ENCODE assay signal across 21 mouse cellular contexts in genomic region chr7:36268966-36269365, GRCm38 (mm10).
DNase-seq lines count a peak whose midpoint lies in the region; ATAC-seq and TF ChIP-seq lines count a peak whose summit lies in the region.
"Had no signal": no experiment of that assay in that cellular context is flagged by ENCODE, and none has a peak within 500 bp of the region (broad histone marks: within the 10 kb centered on the region; RNA-seq: fewer than 3 reads in every experiment).

No protein-coding gene starts in this region.

- DNase-seq in embryonic facial prominence, embryonic 11.5 days (ENCODE audit: low spot score) = peak; percentile 19
- DNase-seq in embryonic facial prominence, embryonic 10.5 days (ENCODE audit: low spot score) = no peak
- DNase-seq in kidney, adult 2 months = no peak
- peak; percentile 26 for DNase-seq in Muller cell, postnatal 12 days (ENCODE audit: inconsistent ontology term)
- DNase-seq in lung, postnatal 4 days = no peak
- no peak for DNase-seq in cerebellum, postnatal 25 days
- DNase-seq: adrenal gland, adult 2 months; adrenal gland, postnatal 36 days; cerebellum, adult 11 months; cerebellum, adult 8-10 months; cerebellum, postnatal 36 days; gastrocnemius, postnatal 36 days; heart, postnatal 36 days; kidney, adult 11 months had no signal

- H3K27me3 ChIP-seq in embryonic facial prominence, embryonic 11.5 days (ENCODE audit: control insufficient read depth, insufficient read depth, low read length) = no peaks in the 10 kb centered on the region
- 0 out of 2 replicates have a peak, but pooled peaks cover 5% of the 10 kb centered on the region for H3K27me3 ChIP-seq in embryonic facial prominence, embryonic 10.5 days (replicated peaks; ENCODE audit: low read depth, poor library complexity, severe bottlenecking)
- H3K27me3 ChIP-seq in kidney, embryonic 15.5 days = no peaks in the 10 kb centered on the region
- no peaks in the 10 kb centered on the region for H3K27me3 ChIP-seq in kidney, adult 2 months (replicated peaks; ENCODE audit: control insufficient read depth, insufficient read depth, low read length)
- no peaks in the 10 kb centered on the region for H3K27me3 ChIP-seq in embryonic facial prominence, embryonic 13.5 days
- H3K27me3 ChIP-seq: CH12.LX; heart, embryonic 13.5 days; hindbrain, embryonic 12.5 days had no signal

- 29% methylated on average over 5 of the region's 5 CpGs for WGBS in embryonic facial prominence, embryonic 11.5 days
- WGBS in embryonic facial prominence, embryonic 10.5 days = 31% methylated on average over 5 of the region's 5 CpGs
- 11% methylated on average over 5 of the region's 5 CpGs for WGBS in kidney, embryonic 15.5 days
- 18% methylated on average over 5 of the region's 5 CpGs for WGBS in kidney, adult 2 months
- 14% methylated on average over 5 of the region's 5 CpGs for WGBS in embryonic facial prominence, embryonic 13.5 days

- no peak overlapping the region for H3K4me3 ChIP-seq in embryonic facial prominence, embryonic 11.5 days (ENCODE audit: low read depth, low read length)
- H3K4me3 ChIP-seq in embryonic facial prominence, embryonic 10.5 days = no peak overlapping the region
- H3K4me3 ChIP-seq in kidney, embryonic 15.5 days (replicated peaks) = no peak overlapping the region
- no peak overlapping the region for H3K4me3 ChIP-seq in kidney, adult 2 months (ENCODE audit: insufficient read depth, low read depth, low read length)
- H3K4me3 ChIP-seq in embryonic facial prominence, embryonic 13.5 days = no peak overlapping the region
- H3K4me3 ChIP-seq: forebrain, embryonic 12.5 days; heart, embryonic 13.5 days; hindbrain, embryonic 12.5 days had no signal

- no peak overlapping the region for H3K9ac ChIP-seq in embryonic facial prominence, embryonic 11.5 days (replicated peaks; ENCODE audit: low read length)
- no peak overlapping the region for H3K9ac ChIP-seq in kidney, embryonic 15.5 days
- H3K9ac ChIP-seq in embryonic facial prominence, embryonic 13.5 days = no peak overlapping the region
- H3K9ac ChIP-seq: forebrain, embryonic 12.5 days; heart, embryonic 13.5 days; hindbrain, embryonic 12.5 days had no signal

- H3K36me3 ChIP-seq in embryonic facial prominence, embryonic 11.5 days (replicated peaks; ENCODE audit: control insufficient read depth, insufficient read depth, low read depth, low read length) = no peaks in the 10 kb centered on the region
- H3K36me3 ChIP-seq in embryonic facial prominence, embryonic 10.5 days (replicated peaks) = no peaks in the 10 kb centered on the region
- H3K36me3 ChIP-seq in kidney, embryonic 15.5 days = no peaks in the 10 kb centered on the region
- no peaks in the 10 kb centered on the region for H3K36me3 ChIP-seq in kidney, adult 2 months (ENCODE audit: control insufficient read depth, insufficient read depth, low read length)
- no peaks in the 10 kb centered on the region for H3K36me3 ChIP-seq in embryonic facial prominence, embryonic 13.5 days
- H3K36me3 ChIP-seq: forebrain, embryonic 12.5 days; heart, embryonic 13.5 days; hindbrain, embryonic 12.5 days had no signal

- no peak for TF ChIP-seq POLR2A in kidney, adult 2 months (IDR thresholded peaks at IDR 0.05; ENCODE audit: low read depth, low read length)

- H3K4me1 ChIP-seq in embryonic facial prominence, embryonic 11.5 days (ENCODE audit: control insufficient read depth, insufficient read depth, low read length) = no peaks in the 10 kb centered on the region
- peaks cover 14% of the 10 kb centered on the region for H3K4me1 ChIP-seq in embryonic facial prominence, embryonic 10.5 days
- H3K4me1 ChIP-seq in kidney, embryonic 15.5 days = 0 out of 2 replicates have a peak, but pooled peaks cover 5% of the 10 kb centered on the region
- H3K4me1 ChIP-seq in kidney, adult 2 months (ENCODE audit: control insufficient read depth, insufficient read depth, low read length) = no peaks in the 10 kb centered on the region
- H3K4me1 ChIP-seq in embryonic facial prominence, embryonic 13.5 days = peaks cover 13% of the 10 kb centered on the region; the same call in 1 of the 2 replicates
- H3K4me1 ChIP-seq: heart, embryonic 13.5 days had no signal

- no peak overlapping the region for H3K4me2 ChIP-seq in embryonic facial prominence, embryonic 11.5 days (ENCODE audit: low read depth, low read length)
- H3K4me2 ChIP-seq in kidney, embryonic 15.5 days = no peak overlapping the region
- peak overlapping the region; percentile 20 for H3K4me2 ChIP-seq in embryonic facial prominence, embryonic 13.5 days
- H3K4me2 ChIP-seq: forebrain, embryonic 12.5 days; heart, embryonic 13.5 days; hindbrain, embryonic 12.5 days had no signal

- TF ChIP-seq CTCF in kidney, adult 2 months (conservative IDR thresholded peaks at IDR 0.05; ENCODE audit: insufficient read depth, insufficient read length, low read depth, low read length) = no peak

- no peak overlapping the region for H3K27ac ChIP-seq in embryonic facial prominence, embryonic 11.5 days (replicated peaks; ENCODE audit: low read depth, low read length)
- no peak overlapping the region for H3K27ac ChIP-seq in embryonic facial prominence, embryonic 10.5 days (replicated peaks)
- no peak overlapping the region for H3K27ac ChIP-seq in kidney, embryonic 15.5 days
- H3K27ac ChIP-seq in kidney, adult 2 months (ENCODE audit: insufficient read depth, low read depth, low read length) = no peak overlapping the region
- no peak overlapping the region for H3K27ac ChIP-seq in embryonic facial prominence, embryonic 13.5 days
- H3K27ac ChIP-seq: forebrain, embryonic 12.5 days; heart, embryonic 13.5 days; hindbrain, embryonic 12.5 days; hindbrain, postnatal 0 days had no signal

- no peaks in the 10 kb centered on the region for H3K9me3 ChIP-seq in embryonic facial prominence, embryonic 11.5 days (replicated peaks; ENCODE audit: control insufficient read depth, low read length)
- H3K9me3 ChIP-seq in embryonic facial prominence, embryonic 10.5 days = no peaks in the 10 kb centered on the region
- H3K9me3 ChIP-seq in kidney, embryonic 15.5 days (replicated peaks) = no peaks in the 10 kb centered on the region
- H3K9me3 ChIP-seq in embryonic facial prominence, embryonic 13.5 days = no peaks in the 10 kb centered on the region
- H3K9me3 ChIP-seq: forebrain, embryonic 12.5 days; heart, embryonic 13.5 days; hindbrain, embryonic 12.5 days had no signal

- ATAC-seq in embryonic facial prominence, embryonic 11.5 days (replicated peaks; ENCODE audit: insufficient number of reproducible peaks, low FRiP score, low TSS enrichment, low read depth) = no peak
- peak; percentile 79 for ATAC-seq in kidney, embryonic 15.5 days (replicated peaks; ENCODE audit: low FRiP score)
- no peak for ATAC-seq in embryonic facial prominence, embryonic 13.5 days (ENCODE audit: insufficient number of reproducible peaks, insufficient read depth, low FRiP score, low TSS enrichment, low read depth)
- ATAC-seq: hindbrain, postnatal 0 days had no signal

Comparison
In these comparisons a context has a peak if more than half of its experiments do, and no peak if none do; other contexts are left out.
1. DNase-seq: peak in embryonic facial prominence, embryonic 11.5 days (single experiment) and Muller cell, postnatal 12 days (single experiment); none in embryonic facial prominence, embryonic 10.5 days (single experiment), kidney, adult 2 months (single experiment), lung, postnatal 4 days (0 of 2) and cerebellum, postnatal 25 days (0 of 2).